Mouse (Mus musculus): ENCODE results near the gene Paqr7.

DNA sequence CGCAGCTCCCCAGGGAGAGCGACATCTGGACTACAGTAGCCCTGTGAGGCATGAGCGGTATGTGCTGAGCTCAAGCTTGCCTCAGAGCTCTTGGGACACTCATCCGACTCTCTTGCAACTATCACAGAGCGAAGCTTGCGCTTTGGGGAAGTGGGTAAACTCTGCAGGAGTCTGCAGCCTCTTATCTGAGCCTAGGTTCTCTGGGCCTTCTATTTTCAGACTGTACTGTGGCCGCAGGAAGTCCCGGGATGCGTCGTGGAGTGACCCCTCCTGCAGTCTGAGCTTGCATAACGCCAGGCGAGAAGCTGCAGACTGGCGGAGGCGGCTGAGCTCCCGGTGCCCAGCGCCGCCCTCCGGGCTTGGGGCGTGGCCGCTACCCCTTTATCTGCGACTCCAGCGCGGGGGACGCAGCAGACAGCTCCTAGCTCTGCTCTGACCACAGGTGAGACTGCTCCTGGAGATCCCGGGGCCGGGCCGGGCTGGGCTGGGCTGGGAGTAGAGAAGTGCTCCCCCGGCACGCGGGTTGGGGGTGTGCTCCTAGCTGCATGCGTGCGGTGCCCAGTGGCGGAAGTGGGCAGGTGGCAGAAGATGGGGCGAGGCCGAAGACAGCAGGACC is at the start of gene Paqr7:
- TF ChIP-seq CTCF (IDR thresholded peaks at IDR 0.05; ENCODE audit: extremely low read depth, insufficient read depth, insufficient read length, insufficient replicate concordance), result no peak
- no peak; the same call in 1 of the 2 replicates for TF ChIP-seq POLR2A (IDR thresholded peaks at IDR 0.05; ENCODE audit: low read depth, low read length)
